Mouse (Mus musculus) limb, embryonic 14.5 days (tissue): Measurements from ENCODE around the gene Pygm. TPM values are rescaled to one million over a fixed set of nuclear protein-coding genes. Genes with fewer than 3 reads are reported as not detected.
A peak's percentile ranks its signal among the peaks of the same experiment; 100 is the strongest.

Experiments used
- ATAC-seq: fragments of 200-750 bp; cut with Nextera tagmentation; 2 replicates; pipeline ENCODE4 v1.8.0; 2017; ENCODE audit warnings: low read depth, moderate number of reproducible peaks, moderate TSS enrichment; ENCODE audit not compliant: low FRiP score
- DNase-seq: peaks from one replicate; pipeline ENCODE4 v3.0.0-alpha.2; 2015; ENCODE audit warnings: low spot score
- H3K27ac ChIP-seq: fragments of 300-500 bp; sonication (generic); replicated peaks from 2 replicates; pipeline ENCODE4 v1.5.1; 2014; ENCODE audit warnings: low read depth, mild to moderate bottlenecking, low read length, moderate library complexity, mixed read lengths
- H3K27me3 ChIP-seq: fragments of 300-500 bp; sonication (generic); 2 replicates; pipeline ENCODE4 v1.6.1; 2014; ENCODE audit warnings: low read length, mixed read lengths; ENCODE audit not compliant: control insufficient read depth, insufficient read depth
- H3K36me3 ChIP-seq: fragments of 300-500 bp; sonication (generic); 2 replicates; pipeline ENCODE4 v1.6.1; 2014; ENCODE audit warnings: mild to moderate bottlenecking, low read length, moderate library complexity, mixed read lengths; ENCODE audit not compliant: control insufficient read depth, insufficient read depth
- H3K4me1 ChIP-seq: fragments of 300-500 bp; sonication (generic); 2 replicates; pipeline ENCODE4 v1.6.1; 2014; ENCODE audit warnings: antibody characterized with exemption, low read length, mixed read lengths; ENCODE audit not compliant: control insufficient read depth, insufficient read depth
- H3K4me2 ChIP-seq: fragments of 300-500 bp; sonication (generic); replicated peaks from 2 replicates; pipeline ENCODE4 v1.6.1; 2014; ENCODE audit warnings: low read depth, mild to moderate bottlenecking, low read length, moderate library complexity; ENCODE audit not compliant: severe bottlenecking
- H3K4me3 ChIP-seq: fragments of 300-500 bp; sonication (generic); replicated peaks from 2 replicates; pipeline ENCODE4 v1.5.1; 2014; ENCODE audit warnings: low read length
- H3K9ac ChIP-seq: fragments of 300-500 bp; sonication (generic); 2 replicates; pipeline ENCODE4 v1.6.1; 2014; ENCODE audit warnings: mild to moderate bottlenecking, low read depth, low read length, moderate library complexity; ENCODE audit not compliant: severe bottlenecking
- H3K9me3 ChIP-seq: fragments of 300-500 bp; sonication (generic); 2 replicates; pipeline ENCODE4 v1.6.1; 2016; ENCODE audit warnings: low read length; ENCODE audit not compliant: control insufficient read depth
- POLR2A ChIP-seq: fragments of 200-500 bp; IDR thresholded peaks from 2 replicates; pipeline ENCODE4 v1.8.0; 2012; ENCODE audit warnings: inconsistent platforms, mild to moderate bottlenecking, moderate library complexity, borderline replicate concordance; ENCODE audit not compliant: insufficient read depth, insufficient read length; ENCODE audit errors: extremely low read depth
- WGBS: fragments of 180-500 bp; shearing (Covaris S2); extraction: QIAGEN DNeasy Blood & Tissue Kit; methylation state at CpG from one replicate; pipeline ENCODE4 v1.1.7; 2014; 5-methylcytosine and 5-hydroxymethylcytosine counted together
- polyA plus RNA-seq, 2 experiments: library from polyadenylated mRNA; depleted of rRNA in 1 of 2; stranded (reverse) in 1 of 2; unstranded in 1 of 2; fragments of >200 nt; fragmentation: Nextera tagmentation in 1 of 2; extraction: Ambion mirVana in 1 of 2; gene quantifications; 2 replicates each; pipeline versions ENCODE4 v1.2.1 to v1.2.3; 2012 to 2014

The Pygm gene
- polyA plus RNA-seq, 2 experiments, result 22.8 to 23.9 TPM

DNA sequence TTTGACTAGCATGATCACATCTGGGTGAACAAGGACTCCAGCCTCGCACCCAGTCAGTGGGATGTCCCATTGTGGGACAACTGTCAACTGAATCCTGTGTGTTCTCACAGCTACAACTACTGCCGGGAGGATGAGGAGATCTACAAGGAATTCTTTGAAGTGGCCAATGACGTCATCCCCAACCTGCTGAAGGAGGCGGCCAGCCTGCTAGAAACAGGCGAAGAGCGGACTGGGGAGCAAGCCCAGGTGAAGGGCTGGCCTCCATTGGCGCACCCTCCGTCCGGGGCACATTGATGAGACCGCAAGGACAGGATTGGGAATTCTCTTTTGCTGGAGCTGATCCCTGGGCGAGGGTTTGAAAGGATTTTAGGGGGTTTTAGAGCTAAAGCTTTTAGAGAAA, 45.5 kb upstream of the Pygm start:
- Histone ChIP-seq H3K27me3 (no peaks in the 10 kb centered on the region), H3K4me1 (peaks cover 20% of the 10 kb centered on the region), H3K27ac (no peak overlapping the region), H3K9ac (no peak overlapping the region), H3K4me3 (no peak overlapping the region), H3K36me3 (peaks cover 45% of the 10 kb centered on the region), H3K4me2 (no peak overlapping the region), H3K9me3 (no peaks in the 10 kb centered on the region)
- ATAC-seq (no peak), DNase-seq (no peak)
- no peak for TF ChIP-seq POLR2A
- 93% methylated on average over 11 of the region's 11 CpGs for WGBS

DNA sequence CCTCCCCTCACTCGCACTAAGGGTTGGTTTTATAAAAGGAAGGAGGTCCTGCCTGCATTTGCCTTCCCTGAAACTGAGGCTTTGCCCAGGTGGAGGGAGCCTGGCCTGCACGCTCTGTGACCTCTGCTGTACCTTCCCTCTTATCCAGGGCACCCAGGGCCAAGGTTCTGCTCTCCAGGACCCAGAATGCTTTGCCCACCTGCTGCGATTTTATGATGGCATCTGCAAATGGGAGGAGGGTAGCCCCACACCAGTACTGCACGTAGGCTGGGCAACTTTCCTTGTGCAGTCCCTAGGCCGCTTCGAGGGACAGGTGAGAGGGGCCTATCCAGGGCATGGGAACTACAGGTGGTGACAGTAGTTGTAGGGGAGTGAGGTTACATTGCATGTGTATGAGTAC, 45.0 kb upstream of the Pygm start:
- H3K27me3 ChIP-seq, result no peaks in the 10 kb centered on the region
- H3K4me2 ChIP-seq, result no peak overlapping the region
- no peak overlapping the region for H3K27ac ChIP-seq
- 92% methylated on average over 6 of the region's 6 CpGs for WGBS
- peaks cover 49% of the 10 kb centered on the region for H3K36me3 ChIP-seq
- no peak for ATAC-seq
- no peak overlapping the region for H3K9ac ChIP-seq
- no peaks in the 10 kb centered on the region for H3K9me3 ChIP-seq
- H3K4me1 ChIP-seq, result peaks cover 18% of the 10 kb centered on the region
- no peak for DNase-seq
- no peak overlapping the region for H3K4me3 ChIP-seq
- TF ChIP-seq POLR2A, result no peak

DNA sequence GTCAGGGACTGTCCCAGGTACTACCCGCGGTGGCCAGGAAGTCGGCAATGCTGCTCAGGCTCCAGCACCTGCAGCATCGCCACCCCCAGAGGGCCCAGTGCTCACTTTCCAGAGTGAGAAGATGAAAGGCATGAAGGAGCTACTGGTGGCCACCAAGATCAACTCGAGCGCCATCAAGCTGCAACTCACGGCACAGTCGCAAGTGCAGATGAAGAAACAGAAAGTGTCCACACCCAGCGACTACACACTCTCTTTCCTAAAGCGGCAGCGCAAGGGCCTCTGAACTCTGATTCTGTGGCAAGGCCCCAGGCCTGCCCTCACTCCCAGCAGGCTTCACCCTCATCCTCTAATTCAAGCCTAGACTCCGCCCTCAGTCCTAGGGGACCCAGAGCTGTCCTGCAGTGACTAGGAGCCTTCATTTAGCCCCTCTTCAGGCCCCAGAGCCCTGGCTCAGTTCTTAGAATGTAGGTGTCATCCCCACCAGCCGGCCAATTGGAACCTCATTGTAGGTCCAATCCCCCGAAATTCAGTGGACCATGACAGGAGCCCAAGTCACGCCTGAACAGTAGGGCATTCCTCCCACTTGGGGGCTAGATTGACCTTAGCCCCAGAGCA, 44.2 kb upstream of the Pygm start:
- Histone ChIP-seq H3K4me3 (0 out of 2 replicates have a peak overlapping the region, but pooled peaks have one; percentile 69), H3K9ac (no peak overlapping the region), H3K4me1 (peaks cover 17% of the 10 kb centered on the region), H3K27me3 (no peaks in the 10 kb centered on the region), H3K27ac (no peak overlapping the region), H3K9me3 (no peaks in the 10 kb centered on the region), H3K4me2 (no peak overlapping the region), H3K36me3 (peaks cover 54% of the 10 kb centered on the region)
- 74% methylated on average over 15 of the region's 15 CpGs for WGBS
- no peak for TF ChIP-seq POLR2A
- ATAC-seq, result no peak
- DNase-seq, result no peak

DNA sequence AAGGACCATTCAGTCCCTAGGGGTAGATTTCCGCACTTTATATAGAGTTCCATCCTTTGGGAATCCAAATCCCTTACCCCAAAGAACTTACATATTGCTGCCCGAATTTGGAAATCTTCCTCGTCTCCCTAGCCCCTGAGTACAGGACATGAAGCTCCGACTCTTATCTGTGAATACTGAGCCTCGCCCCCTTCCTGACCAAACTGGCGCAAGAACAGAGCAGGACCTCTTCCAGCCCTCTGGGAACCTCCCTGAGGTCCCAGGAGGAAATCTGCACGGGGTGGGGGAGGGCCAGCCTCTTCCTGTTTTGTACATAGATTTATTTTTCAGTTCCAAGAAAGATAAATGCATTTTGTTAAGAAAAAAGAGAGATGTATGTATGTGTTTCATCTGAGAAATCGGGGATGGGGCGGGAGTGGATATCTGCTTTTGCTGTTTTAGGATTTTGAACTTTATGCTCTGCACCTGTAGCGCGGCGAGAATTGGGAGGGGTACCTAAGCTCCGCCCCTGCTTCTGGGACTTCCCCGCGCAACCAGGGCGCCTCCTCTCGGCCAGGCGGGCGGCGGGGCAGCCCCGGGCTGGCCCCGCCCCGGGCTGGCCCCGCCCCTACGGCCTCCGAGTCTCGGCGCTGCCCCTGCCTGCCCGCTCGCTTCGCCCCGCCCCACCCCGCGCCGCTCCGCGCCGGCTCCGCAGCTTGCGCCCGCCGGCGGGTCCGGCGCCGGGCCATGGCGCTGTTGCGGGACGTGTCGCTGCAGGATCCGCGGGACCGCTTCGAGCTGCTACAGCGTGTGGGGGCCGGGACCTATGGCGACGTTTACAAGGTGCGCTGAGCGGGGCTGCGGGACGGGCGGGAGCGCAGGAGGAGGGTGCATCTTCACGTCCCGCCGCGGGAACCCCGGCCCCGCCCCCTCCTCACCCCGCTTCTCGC, 43.4 kb upstream of the Pygm start, which contains the start of gene Map4k2:
TSS of gene Map4k2 (plus strand) at position 612 of the 929 bp plus-strand sequence.
- no peak for TF ChIP-seq POLR2A
- Histone ChIP-seq H3K4me3 (peak within 1 kb of the TSS; percentile 69), H3K27ac (no peak within 1 kb of the TSS), H3K9me3 (no peaks in the 10 kb centered on the region), H3K4me1 (peaks cover 16% of the 10 kb centered on the region), H3K9ac (peak within 1 kb of the TSS; percentile 64), H3K4me2 (peak within 1 kb of the TSS; percentile 91), H3K36me3 (peaks cover 62% of the 10 kb centered on the region), H3K27me3 (no peaks in the 10 kb centered on the region)
- peak; percentile 84 for ATAC-seq
- peak; percentile 70 for DNase-seq
- WGBS, result 14% methylated on average over 34 of the region's 72 CpGs

DNA sequence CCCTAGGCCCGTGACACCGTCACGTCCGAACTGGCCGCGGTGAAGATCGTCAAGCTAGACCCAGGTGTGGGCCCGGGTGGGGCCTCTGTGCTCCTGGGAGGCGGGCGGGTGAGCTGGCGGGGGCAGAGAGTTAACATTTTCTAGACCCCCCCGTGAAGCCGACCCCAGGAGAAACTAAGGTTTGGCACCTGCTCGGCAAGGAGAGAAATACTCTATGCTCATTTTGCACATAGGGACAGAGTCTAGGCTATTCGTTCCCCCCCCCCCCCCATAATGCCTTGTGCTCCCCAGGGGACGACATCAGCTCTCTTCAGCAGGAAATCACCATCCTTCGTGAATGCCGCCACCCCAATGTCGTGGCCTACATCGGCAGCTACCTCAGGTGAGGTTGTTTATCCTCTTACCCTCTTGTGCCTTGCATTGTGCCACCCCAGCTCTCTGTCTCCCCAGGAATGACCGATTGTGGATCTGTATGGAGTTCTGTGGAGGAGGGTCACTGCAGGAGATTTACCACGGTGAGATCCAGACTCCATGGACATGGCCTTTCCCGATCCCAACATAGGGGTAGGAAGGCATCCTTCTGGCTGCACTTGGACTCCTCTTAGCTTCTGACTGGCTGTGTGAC, 42.6 kb upstream of the Pygm start:
- peak overlapping the region; percentile 69 for H3K4me3 ChIP-seq
- H3K27me3 ChIP-seq, result no peaks in the 10 kb centered on the region
- ATAC-seq (no peak), DNase-seq (no peak)
- H3K4me2 ChIP-seq, result peak overlapping the region; percentile 91
- WGBS, result 17% methylated on average over 15 of the region's 23 CpGs
- peak overlapping the region; percentile 64 for H3K9ac ChIP-seq
- peaks cover 8% of the 10 kb centered on the region for H3K4me1 ChIP-seq
- peaks cover 69% of the 10 kb centered on the region for H3K36me3 ChIP-seq
- no peaks in the 10 kb centered on the region for H3K9me3 ChIP-seq
- no peak overlapping the region for H3K27ac ChIP-seq
- TF ChIP-seq POLR2A, result no peak
